Mouse (Mus musculus): ENCODE data around the gene Sart3.

- no peak for TF ChIP-seq CTCF (IDR thresholded peaks at IDR 0.05; ENCODE audit: low read depth)
- TF ChIP-seq EP300 (IDR thresholded peaks at IDR 0.05; ENCODE audit: low read depth): no peak
These were observed 8.5 kb upstream of the Sart3 start for GRCm38 (mm10) chr5:113780763-113781162.

Measured in liver, embryonic 14.5 days (tissue).